Mouse (Mus musculus): Measurements from ENCODE around the gene Rab26.

DNA sequence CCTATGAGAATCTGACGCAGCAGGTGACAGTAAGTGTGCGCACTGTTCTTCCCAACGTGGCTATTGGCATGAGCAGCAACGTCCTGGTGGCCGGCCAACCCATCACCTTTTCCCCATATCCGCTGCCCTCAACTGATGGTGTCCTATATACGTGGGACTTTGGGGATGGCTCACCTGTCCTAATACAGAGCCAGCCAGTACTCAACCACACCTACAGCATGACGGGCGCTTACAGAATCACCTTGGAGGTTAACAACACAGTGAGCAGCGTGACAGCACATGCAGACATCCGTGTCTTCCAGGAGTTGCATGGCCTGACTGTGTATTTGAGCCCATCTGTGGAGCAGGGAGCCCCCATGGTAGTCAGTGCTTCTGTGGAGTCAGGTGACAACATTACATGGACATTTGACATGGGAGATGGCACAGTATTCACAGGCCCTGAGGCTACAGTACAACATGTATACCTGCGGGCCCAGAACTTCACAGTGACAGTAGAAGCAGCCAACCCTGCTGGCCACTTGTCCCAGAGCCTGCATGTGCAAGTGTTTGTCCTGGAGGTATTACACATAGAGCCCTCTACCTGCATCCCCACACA lies 38.7 kb upstream of the Rab26 start:
- TF ChIP-seq POLR2AphosphoS2 (IDR thresholded peaks at IDR 0.05; ENCODE audit: low read depth, low read length) (no peak), CTCF (conservative IDR thresholded peaks at IDR 0.05 in 1 of 2, IDR thresholded peaks at IDR 0.05 in 1 of 2; ENCODE audit: low read depth in 2 of 2, low read length in 2 of 2) (no peak), E2F4 (IDR thresholded peaks at IDR 0.05; ENCODE audit: insufficient replicate concordance, low read depth, low read length) (no peak)
